Mouse (Mus musculus) T-helper 2 cell (primary cell): ENCODE results near the gene Smarca4.

Experiments
- in situ Hi-C: fragments of 300-600 bp; cut with MboI, MseI; formaldehyde crosslinking; loops from one replicate; pipeline ENCODE4 v1.15.1; 2025; ENCODE audit warnings: high pct_unique_total_duplicates

Gene Smarca4

DNA sequence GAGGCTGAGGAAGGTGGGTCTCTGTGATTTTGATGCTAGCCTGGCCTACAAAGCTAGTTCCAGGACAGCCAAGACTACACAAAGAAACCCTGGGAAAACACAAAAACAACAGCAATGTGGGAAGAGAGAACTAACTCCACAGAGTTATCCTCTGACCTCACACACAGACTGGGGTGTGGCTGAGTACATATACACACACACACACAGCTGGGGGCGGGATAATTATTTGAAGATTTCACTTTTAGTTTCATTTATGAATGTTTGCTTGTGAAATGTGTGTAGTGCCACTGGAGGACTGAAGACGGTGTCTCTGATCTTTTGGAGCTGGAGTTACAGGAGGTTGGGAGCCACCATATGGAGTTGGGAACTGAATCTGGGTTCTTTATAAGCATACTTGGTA is 14.9 kb upstream of the Smarca4 start:
- in situ Hi-C loops = no loop called here

DNA sequence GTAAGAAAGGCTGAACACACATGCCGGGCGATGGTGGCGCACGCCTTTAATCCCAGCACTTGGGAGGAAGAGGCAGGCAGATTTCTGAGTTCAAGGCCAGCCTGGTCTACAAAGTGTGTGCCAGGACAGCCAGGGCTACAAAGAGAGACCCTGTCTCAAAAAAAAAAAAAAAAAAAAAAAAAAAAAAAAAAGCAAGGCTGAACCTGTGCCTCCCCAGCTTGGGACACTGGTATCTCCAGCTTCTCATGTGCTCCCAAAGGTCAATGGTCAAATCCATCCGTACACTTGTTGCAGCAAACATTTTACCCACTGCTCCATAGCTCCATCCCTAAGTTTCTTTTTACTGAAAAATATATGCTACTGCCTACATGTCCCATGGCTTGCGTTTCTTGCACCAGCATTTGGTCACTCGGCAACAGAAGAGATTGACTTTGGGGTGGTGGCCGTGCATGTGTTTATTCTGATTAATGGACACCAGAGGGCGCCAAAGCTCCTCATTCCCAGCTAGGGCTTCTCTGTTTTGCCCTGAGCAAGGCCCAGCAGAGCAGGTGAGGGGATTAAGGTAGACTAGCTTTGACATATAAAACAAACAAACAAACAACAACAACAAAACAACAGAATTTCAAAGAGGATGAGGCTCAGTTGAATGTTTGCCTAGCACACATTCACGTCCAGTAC is 14.1 kb upstream of the Smarca4 start:
- in situ Hi-C loops = no loop called here

DNA sequence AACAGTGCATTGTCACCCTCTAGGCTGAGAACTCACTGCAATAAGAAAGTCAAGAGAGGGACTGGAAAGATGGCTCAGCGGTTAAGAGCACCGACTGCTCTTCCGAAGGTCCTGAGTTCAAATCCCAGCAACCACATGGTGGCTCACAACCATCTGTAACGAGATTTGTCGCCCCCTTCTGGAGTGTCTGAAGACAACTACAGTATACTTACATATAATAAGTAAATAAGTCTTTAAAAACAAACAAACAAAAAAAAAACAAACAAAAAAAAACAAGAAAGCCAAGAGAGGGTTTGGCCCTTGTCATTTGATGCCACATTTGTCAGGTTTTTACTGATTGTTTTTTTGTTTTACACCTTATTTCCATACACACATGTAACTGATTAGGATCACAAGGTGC is 11.8 kb upstream of the Smarca4 start:
- in situ Hi-C loops = no loop called here

DNA sequence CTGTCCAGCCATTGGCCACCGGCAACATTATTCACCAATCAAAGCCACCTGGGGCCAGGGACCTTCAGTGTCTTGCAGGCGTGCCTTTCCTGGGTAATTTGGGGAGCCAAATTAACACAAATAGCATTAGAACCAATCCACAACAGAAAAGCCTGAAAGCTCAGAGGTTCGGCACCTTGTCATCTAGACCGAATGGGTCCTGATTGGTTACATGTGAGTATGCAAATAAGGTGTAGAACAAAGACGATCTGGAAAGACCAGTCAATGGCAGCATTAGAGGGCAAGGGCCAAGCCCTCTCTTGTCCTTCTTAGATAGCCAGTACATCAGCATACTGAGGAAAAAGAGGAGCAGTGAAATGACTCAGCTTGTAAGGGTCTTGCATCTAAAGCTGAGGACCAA is 10.1 kb upstream of the Smarca4 start:
- in situ Hi-C loops = no loop called here

DNA sequence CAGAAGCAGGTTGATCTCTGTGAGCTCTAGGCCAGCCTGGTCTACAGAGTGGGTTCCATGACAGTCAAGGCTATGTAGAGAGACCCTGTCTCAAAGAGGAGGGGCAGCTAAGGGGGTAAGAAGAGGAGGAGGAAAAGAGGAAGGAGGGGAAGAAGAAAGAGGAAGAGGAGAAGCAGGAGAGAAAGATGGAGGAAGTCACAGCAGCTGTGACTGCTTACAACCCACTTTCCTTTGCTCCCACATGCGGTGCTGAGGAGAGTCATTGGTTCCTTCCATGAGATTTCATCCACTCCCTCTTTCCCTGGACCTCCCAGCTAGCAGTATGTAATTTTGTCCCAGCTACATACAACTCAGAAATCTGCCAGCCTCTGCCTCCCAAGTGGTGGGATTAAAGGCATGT is 9.3 kb upstream of the Smarca4 start:
- in situ Hi-C loops = no loop called here

DNA sequence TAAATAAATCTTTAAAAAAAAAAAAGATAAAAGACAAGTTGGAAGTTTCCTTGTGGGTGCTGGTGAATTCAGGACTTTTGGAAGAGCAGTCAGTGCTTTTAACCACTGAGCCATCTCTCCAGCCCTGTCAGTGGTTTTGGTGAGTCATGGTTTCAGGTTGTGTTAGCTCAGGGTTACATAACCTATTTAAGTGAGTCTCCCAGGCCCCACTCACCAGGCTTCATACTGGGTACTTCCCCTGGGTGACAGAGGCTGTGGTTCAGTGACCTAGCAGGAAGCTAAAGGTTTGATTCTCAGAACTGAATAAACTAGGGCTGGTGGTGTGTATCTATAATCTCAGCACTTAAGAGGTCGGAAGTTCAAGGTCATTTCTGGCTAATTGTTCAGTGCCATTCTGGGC is 6.1 kb upstream of the Smarca4 start:
- in situ Hi-C loops = no loop called here

DNA sequence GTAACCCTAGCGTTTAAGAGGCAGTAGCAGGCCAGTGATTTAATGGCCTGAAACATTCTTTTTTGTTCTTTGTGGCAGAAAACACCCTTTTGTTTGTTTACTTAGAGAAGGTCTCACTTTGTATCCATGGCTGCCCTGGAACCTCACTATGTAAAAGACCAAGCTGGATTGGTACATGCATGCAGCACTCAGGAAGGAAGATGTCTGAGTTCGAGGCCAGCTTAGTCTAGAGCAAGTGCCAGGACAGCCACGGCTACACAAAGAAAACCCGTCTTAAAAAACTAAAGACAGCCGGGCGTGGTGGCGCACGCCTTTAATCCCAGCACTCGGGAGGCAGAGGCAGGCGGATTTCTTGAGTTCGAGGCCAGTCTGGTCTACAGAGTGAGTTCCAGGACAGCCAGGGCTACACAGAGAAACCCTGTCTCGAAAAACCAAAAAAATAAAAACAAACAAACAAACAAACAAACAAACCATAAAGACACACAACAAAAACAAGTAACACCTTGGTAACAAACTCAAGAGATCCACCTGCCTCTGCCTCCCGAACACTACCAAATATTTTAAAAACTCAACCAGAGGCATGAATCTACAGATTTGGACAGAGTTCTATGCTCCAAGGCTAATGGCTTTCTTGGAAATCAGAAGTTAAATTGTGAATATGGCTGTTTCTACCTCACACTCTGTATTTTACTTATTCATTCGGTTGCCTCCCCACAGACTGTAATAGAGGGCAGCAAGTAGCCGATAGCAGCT is 929 bp upstream of the Smarca4 start:
- in situ Hi-C loops = no loop called here

DNA sequence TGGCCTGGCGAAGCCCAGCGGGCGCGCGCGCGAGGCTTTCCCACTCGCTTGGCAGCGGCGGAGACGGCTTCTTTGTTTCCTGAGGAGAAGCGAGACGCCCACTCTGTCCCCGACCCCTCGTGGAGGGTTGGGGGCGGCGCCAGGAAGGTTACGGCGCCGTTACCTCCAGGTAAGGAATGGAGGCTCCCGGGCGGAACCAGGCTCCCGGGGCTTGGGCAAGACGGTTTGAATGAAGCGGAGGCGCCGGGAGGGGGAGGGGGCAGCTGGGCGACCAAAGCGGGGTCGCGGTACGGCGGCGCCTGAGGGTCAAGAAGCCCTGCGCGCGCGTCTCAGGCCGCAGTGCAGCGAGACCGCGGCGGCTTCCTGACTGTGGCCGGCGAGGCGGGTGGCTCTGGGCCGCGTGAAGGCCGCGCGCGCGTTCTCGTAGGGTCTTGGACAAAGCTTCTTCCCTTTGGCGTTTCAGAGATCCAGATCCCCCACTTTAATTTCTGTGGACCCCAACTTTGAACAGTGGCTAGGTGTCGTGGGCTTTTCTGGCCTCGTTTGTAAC is 338 bp downstream of the Smarca4 start:
- in situ Hi-C loops = no loop called here

DNA sequence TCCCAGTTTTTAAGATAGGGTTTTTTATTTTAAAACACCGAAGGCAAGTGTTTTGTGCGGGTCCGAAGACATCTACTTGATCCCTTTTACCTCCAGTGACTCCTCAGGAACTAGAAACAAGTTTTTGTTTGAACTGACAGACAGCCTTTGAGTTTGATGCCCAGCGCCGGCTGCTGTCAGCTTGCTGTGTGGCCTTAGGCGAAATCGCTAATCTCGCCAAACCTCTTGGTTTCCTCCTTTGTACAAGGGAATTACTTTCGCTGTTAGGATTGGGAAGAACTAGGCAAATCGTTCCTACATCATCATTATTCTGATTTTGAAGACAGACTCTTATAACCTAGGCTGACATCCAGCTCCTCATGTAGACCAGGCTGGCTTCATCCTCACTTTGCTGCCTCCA is 1.1 kb downstream of the Smarca4 start:
- in situ Hi-C loops = no loop called here

DNA sequence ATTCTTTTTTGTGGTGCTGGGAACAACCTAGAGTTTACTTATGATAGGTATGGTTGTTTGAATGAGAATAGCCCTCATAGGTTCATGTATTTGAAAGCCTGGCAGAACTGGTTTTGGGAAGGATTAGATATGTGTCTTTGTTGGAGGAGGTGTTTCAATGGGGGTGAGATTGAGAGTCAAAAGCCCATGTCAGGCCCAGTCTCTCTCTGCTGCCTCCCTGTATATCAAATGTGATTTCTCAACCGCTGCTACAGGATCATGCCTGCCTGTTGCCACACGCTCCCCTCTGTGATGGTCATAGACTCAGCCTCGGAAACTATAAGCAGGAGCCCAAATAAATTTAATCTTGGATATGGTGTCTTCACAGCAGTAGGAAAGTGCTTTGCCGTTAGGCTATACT is 4.3 kb downstream of the Smarca4 start:
- in situ Hi-C loops = no loop called here

DNA sequence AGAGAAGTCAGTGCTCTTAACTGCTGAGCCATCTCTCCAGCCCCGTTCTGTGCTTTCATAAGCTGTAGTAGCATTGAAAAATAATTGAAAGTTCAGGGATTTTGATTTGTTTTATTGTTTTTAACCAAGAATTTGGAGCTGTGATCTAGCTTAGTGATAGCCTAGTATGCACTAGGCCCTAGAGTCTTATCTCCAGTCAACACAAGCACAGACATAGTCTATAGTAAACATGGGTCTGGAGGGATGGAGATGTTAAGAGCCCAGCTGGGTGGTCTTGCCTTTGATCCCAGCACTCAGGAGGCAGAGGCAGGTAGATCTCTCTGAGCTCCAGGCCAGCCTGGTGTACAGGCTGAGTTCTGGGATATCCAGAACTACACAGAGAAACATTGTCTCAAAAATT is 6.7 kb downstream of the Smarca4 start:
- in situ Hi-C loops = no loop called here

DNA sequence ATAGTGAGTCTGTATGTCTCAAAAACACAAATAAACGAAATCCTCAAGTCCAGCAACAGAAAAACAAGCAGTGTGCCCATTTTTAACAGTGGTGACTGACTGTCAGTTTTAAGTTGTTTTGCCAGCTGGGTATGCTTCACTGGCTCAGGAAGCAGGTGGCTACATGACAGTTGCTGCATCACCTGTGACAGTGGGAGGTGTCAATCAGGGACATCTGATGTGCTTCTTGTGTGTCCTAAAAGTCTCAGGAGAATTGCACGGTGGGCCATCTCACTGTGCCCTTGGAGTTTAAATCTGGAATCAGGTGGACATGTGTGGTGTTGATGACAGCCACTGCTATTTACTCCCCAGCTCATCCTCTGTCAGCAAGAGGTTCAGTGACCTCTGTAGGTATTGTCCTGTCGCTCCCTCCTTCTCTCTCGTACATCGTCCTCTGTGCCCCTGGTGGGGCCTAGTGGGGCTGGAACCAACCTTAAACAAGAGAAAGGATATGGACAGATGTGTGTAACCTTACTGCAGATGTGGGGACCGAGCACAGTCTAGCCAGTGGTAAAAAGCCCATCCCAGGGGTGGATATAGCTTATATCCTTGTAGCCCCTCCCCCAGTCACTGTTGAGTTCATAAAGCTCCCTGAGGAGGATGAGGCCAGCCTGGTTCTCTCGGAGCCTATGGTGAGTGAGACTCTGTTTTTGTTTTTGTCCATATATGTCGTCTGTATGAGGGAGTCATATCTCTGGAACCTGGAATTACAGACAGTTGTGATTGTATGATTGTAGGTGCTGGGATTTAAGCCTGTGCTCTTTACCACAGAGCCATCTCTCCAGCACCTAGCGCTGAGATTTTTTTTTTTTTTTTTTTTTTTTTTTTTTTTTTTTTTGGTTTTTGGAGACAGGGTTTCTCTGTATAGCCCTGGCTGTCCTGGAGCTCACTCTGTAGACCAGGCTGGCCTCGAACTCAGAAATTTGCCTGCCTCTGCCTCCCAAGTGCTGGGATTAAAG is 9.7 kb downstream of the Smarca4 start:
- in situ Hi-C loops = no loop called here

DNA sequence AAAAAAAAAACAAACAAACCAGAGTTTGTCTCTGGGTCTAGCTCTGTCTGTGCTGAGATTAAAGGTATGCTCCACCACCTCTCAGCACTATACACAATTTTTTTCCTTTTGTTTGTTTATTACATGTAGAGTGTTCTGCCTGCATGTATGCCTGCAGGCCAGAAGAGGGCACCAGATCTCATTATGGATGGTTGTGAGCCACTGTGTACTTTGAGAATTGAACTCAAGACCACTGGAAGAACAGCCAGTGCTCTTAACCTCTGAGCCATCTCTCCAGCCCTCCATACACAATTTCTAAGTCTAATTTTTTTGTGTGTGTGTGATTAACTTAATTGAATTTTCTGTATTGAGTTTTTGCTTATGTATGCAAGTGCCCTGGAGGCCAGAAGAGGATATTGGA is 10.6 kb downstream of the Smarca4 start:
- in situ Hi-C loops = no loop called here

DNA sequence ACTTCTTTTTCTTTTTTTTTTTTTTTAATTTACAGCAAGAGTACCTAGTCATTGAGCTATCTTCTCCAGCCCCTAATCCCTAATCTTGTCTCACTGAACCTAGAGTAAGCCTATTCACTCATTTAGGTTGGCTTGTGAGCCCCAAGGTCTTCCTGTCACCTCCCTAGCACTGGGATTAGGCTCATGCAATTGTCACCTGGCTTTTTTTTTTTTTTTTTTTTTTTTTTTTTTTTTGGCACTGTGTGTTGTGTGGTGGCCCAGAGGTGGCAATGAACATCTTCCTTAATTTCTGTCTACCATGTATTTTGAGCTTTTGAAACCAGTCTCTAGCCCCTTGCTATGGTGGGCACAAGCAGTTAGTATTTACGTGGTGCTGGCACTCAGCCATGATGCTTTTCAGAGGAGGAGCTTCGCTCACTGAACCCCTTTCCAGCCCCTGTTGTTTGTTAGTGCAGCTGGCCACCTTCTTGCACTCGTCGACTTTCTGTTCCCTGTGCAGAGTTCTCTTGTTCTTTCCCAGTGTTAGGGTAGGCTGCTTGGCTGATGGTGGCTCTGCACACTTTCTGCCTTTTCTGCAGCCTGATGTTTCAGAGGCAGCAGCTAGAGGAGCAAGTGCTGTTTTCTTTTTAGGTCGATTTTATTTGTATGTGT is 11.3 kb downstream of the Smarca4 start:
- in situ Hi-C loops = no loop called here

DNA sequence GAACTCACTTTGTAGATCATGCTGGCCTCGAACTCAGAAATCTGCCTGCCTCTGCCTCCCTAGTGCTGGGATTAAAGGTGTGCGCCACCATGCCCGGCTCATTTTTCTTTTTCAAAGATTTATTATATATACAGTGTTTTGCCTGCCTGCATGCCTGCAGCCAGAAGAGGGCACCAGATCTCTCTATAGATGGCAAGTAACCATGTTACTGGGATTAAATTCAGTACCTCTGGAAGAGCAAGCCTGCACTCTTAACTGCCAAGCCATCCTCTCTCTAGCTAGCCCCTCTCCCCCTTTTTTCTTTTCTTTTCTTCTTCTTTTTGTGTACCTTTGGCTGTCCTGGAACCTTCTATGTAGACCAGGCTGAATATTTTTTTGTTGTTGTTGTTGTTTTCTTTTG is 14.7 kb downstream of the Smarca4 start:
- in situ Hi-C loops = no loop called here

DNA sequence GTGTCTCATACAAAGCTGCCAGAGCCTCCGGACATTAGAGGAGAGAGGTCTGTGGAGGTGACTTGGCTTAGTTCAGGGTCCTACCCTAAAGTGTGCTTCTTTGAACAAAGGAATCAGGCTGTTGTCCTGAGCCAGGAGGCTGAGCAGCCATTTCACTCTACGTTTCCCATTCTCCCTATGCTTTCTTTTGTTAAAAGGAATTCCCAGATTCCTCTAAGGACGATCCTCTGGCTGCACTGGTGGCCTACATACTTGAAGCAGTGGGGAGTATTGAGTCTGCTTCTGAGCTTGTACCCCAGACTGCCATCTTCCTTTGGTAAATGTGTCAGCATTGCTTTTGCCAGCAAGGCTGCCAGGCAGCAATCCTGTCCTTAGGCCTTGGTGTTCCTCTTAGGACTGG is 17.1 kb downstream of the Smarca4 start:
- in situ Hi-C loops = no loop called here

DNA sequence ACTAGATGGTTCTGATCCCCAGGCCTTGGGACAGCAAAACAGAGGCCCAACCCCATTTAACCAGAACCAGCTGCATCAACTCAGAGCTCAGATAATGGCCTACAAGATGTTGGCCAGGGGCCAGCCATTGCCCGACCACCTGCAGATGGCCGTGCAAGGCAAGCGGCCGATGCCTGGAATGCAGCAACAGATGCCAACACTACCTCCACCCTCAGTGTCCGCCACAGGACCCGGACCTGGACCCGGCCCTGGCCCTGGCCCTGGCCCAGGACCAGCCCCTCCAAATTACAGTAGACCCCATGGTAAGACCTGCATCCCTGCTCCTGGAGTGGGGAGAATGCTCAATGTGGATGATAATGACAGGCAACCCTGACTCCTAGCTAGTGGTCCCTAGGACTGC is 19.7 kb downstream of the Smarca4 start:
- in situ Hi-C loops = no loop called here

DNA sequence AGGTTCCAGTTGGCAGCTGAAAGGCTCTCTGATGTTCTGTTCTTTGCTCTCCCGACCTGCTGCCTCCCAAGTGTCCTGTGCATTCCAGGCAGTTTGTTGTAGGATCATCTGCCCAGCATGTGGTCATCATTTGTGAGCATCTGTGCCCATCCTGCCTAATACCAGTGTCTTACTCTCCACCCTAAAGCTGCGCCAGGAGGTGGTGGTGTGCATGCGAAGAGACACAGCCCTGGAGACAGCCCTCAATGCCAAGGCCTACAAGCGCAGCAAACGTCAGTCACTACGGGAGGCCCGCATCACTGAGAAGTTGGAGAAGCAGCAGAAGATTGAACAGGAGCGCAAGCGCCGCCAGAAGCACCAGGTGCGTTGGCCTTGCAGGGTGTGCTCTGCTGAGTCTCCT is 23.1 kb downstream of the Smarca4 start:
- in situ Hi-C loops = no loop called here

DNA sequence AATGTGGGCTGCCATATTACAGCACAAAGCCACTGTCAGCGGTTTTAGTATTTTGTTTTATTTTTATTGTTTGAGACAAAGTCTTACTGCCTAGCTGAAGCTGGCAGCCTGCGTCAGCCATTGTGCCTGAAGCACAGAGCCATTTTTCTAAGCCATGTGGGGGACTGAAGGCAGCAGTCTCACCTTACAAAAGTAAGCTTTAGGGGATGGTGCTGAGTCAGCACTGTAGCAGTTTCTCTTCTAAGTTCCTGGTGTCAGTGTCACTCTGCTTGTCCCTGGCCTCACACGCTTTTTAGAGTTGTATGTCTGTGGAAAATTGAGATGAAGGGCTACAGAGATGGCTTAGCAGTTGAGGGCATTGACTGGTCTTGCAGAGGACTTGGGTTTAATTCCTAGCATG is 30.4 kb downstream of the Smarca4 start:
- in situ Hi-C loops = no loop called here

DNA sequence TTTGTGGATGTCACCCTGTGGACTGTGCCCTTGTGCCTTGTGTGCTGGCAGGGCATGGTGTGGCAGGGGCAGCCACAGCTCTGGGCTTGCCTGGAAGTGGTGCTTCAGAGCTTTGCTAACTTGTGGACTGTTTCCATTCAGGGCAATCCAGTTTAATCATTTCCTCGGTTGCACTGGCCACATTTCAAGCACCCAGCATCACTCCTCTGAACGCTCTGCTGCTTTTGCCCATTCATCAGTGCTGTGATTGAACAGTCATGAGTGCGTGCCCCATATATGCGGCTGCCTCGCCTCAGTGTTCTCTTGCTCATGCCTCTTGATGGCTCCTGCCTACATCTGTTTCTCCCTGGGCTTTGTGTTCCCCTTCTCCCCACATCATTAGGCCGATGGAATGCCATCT is 31.8 kb downstream of the Smarca4 start:
- in situ Hi-C loops = no loop called here

DNA sequence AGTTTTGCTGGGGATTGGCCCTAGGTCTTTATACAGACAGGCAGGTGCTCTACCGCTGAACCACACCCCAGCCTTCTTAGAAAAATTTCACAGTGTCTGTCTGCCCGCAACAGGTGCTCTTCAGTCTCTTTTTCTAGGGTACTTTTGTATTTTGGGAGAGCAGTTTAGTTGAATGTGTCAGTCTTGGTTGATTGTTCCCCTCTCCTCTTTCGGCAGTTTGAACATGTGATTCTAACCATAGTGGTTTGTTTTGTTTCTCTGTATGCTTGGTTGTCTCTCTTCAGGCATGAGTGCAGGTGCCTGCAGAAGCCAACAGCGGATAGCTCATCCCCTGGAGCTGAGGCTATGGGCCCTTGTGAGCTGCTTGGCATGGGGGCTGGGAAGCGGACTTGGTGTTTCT is 36.3 kb downstream of the Smarca4 start:
- in situ Hi-C loops = no loop called here

DNA sequence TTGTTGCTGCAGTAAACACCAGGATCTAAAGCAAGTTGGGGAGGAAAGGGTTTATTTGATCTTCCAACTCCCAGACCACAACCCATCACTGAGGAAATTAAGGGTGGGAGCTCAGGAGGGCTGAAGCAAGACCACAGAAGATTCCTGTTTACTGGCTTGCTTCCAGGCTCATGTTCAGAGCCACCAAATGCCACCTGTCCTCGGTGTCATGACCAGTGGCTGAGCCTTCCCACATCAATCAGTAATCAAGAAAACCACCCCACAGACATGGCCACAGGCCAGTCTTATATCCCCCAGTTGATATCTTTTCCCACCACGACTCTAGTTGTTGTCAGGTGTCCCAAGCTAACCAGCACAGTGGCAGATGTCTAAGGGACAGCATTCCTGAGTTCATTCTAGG is 37.3 kb downstream of the Smarca4 start:
- in situ Hi-C loops = no loop called here
